Mouse (Mus musculus): Measurements from ENCODE around the gene Chrna9.
"Not testable (repeated sequence)": the region's sequence is repeated elsewhere in the genome, so short reads cannot be mapped to it uniquely, and the experiment has no call there.

Gene Chrna9

DNA sequence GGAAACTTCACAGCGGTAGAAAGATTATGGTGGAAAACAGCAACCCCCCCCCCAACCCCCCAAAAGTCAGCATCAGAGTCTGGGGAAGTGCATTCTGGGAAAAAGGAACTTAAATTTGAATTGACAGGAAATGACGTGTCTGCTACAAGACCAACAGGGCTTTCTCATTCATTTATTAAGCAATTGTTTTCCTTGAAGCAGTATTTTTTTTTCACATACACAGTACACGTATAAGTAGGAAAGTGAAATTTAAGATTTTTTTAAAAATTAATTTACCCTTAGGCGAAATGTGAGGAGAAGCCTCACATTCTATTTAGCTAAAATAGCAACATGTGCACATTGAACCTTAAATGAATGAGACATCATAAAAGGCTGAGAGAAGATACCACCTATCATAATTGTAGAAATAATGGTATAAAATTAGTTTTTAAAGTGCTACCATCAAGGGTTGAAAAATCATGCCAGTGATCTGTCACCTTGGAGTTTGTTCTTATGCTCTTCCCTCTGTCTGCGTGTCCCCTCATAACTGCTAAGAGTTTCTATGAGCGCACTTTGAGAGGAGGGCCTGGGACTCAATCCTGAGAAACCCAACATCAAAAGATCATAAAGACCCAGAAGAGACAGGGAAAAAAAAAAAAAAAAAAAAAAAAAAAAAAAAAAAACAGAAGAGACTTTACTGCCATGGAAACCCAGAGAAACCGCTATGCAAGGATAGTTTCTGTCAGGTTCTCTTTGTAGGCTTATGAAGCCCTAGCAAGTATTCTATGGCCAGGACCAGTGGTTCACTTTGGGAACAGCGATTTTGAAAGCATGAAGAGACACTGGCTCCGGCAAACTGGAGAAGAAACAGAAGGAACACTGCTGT, 21.7 kb downstream of the Chrna9 start:
- DNase-seq (ENCODE audit: extremely low spot score) = no peak

- DNase-seq (ENCODE audit: extremely low spot score) = no peak
Measured at GRCm38 (mm10) chr5:65958597-65958996, 23.9 kb downstream of the Chrna9 start.

DNA sequence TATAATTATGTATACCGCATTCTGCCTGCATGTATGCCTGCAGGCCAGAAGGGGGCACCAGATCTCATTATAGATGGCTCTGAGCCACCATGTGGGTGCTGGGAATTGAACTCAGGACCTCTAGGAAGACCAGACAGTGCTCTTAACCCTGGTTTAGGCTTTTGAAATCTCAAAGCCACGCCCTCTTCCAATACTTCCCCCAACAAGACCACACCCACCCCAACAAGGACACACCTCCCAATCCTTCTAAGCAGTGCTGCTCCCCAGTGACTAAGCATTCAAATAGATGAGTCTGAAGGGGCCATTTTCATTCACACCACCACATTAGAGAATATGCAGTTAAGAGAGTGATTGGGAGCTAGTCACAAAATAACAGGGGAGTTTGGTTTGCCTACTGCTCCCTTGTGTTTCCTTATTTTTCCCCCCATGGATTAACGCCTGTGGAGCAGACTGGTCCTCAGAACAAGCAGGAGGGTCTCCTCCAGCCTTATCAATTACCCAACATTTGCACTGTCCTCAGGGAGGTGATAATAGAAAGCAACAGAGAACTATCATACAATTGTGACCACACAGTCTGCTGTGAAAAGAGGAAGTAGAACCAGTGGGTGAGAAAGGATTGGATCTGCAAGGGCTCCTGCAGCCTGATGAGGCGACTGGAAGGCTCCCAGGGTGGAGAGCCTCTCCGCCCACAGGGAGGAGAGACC, 25.3 kb downstream of the Chrna9 start:
- no peak for DNase-seq (ENCODE audit: extremely low spot score)

DNA sequence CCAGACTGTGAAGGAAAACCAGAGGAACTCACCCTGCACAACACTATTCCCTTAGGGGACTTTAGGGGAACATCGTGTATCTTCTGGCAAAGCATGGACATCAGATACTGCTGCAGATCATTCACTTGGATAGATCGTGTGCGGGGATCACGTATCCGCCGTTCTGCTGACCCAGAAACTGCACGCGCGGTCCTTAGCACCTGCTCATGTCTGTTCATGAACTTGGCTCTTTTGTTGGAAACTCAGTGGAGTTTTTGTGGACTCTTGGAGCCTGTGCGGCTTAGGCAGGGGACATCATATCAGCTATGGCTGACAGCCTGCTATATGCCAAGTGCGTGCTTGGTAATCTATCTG, 25.9 kb downstream of the Chrna9 start:
- no peak for DNase-seq (ENCODE audit: extremely low spot score)

DNA sequence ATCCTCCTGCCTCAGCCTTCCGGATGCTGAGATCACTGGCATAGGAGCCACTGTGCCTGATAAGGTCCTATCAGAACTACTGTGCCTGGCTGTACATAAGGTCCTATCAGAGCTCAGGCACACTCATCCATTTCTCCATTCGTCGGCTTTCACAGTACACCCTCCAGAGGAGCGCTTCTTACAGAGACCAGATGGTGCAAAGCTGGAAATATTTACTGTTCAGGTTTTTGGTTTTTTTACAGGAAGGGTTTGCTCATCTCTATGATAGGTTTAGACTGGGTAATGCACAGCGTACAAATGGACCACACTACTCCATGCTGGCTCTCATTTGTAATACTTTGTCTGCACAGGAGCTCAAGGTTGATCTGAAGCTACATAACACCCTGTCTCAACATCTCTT, 28.6 kb downstream of the Chrna9 start:
- no peak for DNase-seq (ENCODE audit: extremely low spot score)

DNA sequence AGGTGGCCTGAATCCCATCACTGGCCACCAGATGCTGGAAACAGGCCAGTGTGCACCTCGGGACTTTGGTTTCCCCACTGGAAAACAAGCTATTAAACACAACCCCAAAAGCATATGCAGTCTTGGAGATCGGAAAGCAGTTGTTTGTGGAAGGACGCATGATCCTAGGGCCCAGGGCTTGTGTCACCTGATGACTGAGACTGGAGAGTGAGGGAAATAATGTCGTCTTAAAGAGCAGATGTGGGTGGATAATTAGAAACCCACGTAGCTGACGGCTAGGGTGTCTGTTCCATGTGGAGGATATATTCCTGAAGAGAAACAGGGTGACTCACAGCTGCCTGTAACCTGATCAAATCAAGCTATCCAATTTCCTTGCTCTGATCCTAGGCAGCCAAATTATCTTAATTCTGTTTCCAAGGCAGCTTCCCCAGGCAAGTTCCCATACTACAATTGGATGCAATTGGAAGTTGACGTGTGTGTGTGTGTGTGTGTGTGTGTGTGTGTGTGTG, 31.1 kb downstream of the Chrna9 start:
- no peak for DNase-seq (ENCODE audit: extremely low spot score)

DNA sequence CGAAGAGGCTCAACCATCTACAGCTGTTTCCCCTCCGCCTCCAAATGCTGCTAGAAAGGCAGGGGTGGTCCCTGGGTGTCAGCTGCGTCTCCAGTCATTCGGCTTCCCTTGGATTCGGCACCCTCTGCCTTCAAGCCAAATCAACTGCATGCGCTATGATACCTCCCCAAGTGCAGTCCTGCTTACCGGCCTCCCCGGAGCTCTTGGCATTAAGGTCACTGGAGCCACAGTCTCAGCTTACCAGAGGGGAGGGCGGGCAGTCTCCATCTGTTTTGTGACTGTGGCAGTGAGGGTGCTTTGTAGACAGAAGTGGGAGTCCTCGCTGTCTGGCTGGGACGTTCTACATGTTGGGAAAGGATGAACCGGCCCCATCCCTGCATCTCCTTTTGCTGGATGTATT, 32.4 kb downstream of the Chrna9 start:
- DNase-seq (ENCODE audit: extremely low spot score) = no peak

GRCm38 (mm10) chr5:65968004-65968403, 33.3 kb downstream of the Chrna9 start:
- DNase-seq (ENCODE audit: extremely low spot score) = no peak

GRCm38 (mm10) chr5:65973189-65973588, 38.5 kb downstream of the Chrna9 start:
- DNase-seq (ENCODE audit: extremely low spot score) = no peak

DNA sequence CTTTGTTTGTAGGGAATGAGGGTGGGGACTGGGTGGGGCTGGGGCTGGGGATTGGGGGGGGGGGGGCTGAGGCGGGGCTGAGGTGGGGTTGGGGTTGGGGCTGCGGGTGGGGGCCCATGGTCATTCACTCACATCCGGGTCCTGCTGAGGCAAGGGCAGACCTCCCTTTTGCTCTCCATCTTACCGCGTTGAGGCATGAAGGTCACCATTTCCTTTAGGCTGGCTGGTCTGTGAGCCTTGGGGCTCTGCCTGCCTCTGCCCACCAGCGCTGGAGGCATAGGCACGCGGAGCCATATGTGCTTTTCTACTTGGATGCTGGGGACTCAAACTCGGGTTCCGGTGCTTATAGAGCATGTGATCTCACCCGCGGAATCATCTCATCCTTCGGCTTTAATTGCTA, 41.0 kb downstream of the Chrna9 start:
- DNase-seq (ENCODE audit: extremely low spot score) = no peak

DNA sequence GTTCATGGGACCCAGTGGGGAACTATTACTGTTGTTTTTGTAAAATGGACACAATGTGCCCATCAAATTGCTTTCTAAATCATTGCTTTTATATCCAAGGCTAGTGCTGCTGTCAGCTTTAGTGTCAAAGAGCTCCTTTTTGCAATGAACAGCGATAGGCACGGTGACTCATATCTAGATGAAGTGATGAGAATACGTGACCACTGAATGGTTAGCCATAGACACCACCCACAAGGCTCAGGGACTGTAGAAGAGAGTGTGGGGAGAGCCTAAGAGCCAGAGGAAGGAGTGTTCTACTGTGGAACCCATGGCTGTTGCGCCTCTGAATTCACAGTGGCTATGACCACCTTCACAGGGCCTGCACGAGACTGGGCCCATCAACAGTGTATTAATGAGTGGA, 51.7 kb downstream of the Chrna9 start:
- DNase-seq (ENCODE audit: extremely low spot score) = no peak

DNA sequence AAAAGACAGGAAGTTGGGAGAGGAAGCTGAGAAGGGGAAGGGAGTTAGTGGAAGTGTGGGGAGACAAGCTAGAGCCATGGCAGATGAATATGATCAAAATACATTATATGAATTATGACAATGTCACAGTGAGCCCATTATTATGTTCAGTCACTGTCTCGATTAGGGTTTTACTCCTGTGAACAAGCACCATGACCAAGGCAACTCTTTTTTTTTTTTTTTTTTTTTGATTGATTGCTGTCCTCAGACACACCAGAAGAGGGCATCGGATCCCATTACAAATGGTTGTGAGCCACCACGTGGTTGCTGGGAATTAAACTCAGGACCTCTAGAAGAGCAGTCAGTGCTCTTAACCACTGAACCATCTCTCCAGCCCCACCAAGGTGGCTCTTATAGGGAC, 52.3 kb downstream of the Chrna9 start:
- DNase-seq (ENCODE audit: extremely low spot score) = not testable (repeated sequence)

DNA sequence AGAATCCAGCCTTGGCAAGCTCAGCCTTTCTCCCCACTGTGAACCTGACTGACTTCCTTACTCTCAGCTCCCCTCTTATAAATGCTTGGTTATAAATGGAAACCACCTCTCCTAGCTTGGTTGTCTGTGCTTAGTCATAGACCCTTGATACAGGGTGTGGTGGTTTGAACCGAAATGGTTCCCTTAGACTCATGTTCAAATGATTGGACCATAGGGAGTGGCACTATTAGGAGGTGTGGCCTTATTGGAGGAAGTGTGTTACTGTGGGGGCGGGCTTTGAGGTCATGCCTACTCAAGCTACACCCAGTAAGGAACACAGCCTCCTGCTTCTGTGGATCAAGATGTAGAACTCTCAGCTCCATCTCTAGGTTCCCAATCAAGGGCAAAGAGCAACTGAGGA, 56.5 kb downstream of the Chrna9 start:
- DNase-seq (ENCODE audit: extremely low spot score) = no peak

DNA sequence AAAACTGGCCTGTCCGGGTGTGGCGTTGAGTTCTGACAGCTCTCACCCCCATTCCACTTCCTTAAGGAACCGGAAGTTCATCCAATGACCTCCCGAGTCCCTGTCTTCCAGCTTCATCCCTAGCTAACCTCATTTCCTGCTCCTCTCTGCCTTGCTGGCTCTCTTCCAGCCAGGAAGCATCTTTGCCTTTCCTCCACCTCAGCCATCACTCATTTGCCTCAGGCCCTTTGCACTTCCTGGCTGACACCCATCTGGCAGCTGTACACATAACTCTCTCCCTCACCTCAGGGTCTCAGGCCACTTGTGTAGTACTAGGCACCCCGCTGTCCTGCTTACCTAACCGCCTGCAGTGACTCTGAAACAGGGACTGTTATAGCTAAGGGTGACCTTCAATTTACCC, 59.9 kb downstream of the Chrna9 start:
- DNase-seq (ENCODE audit: extremely low spot score) = no peak

- no peak for DNase-seq (ENCODE audit: extremely low spot score)
Measured at GRCm38 (mm10) chr5:65997813-65998212, 63.1 kb downstream of the Chrna9 start.

GRCm38 (mm10) chr5:65999106-65999505, 64.4 kb downstream of the Chrna9 start:
- no peak for DNase-seq (ENCODE audit: extremely low spot score)

DNA sequence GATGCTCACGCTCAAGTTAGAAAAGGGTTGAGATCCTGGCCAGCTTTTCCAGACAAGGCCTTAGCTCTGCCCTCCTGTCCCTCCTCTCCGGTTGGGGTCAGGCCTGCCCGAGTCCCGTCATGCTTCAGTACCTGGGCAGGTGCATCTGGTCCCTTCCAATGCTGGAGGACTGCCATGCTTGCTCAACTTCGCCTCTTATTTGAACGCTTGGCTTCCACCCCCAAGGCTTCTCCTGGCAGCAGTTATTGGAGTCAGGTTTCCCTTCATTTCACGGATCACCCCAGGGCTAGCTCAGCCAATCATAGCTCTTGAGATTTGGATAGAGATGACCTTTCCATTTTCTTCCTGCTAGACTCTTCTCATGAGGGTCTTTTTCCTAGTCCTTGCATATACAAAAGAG, 65.4 kb downstream of the Chrna9 start:
- DNase-seq (ENCODE audit: extremely low spot score) = no peak

- no peak for DNase-seq (ENCODE audit: extremely low spot score)
Measured at GRCm38 (mm10) chr5:66000567-66001125, 65.9 kb downstream of the Chrna9 start.

- DNase-seq (ENCODE audit: extremely low spot score) = no peak
Measured at GRCm38 (mm10) chr5:66001232-66001631, 66.5 kb downstream of the Chrna9 start.

DNA sequence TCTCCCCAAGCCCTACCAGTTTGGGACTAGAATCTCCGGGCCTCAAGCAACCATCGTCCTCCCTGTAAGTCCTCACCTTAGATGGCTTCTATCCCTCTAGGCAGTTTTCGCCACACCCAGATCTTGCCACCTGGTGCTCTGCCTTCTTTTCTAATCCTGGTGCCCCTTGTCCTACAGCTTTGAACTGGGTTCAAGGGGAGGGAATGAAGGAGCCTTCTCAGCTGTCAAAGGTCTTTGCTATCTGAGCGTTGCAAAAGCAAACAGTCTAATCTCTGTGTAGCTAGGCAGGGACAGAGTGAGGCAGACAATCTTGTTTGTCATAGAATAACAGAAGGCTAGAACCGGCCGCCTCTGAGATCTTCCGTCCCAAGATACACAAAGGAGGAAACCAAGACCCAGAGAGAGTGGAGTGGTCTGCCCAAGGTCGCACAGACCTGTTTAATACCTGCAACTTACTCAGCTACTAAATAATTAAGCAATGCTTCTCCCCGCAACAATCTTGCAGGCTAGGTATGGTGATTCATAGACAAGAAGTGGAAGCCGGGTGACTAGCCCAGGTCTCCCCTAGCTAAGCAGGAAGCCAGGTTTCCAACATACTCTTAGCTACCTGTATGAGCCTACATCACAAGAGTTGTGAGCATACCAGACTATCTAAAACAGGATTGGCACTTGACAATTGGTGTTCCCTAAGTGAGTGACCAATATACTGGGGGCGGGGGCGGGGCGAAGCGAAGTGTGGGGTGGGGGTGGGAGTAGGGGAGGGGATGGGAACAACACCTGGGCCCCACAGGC, 69.6 kb downstream of the Chrna9 start, which contains the start of gene 9130230L23Rik:
Gene 9130230L23Rik, minus strand, starts transcription at position 152 of the 792 bp plus-strand sequence.
- no peak for DNase-seq (ENCODE audit: extremely low spot score)

DNA sequence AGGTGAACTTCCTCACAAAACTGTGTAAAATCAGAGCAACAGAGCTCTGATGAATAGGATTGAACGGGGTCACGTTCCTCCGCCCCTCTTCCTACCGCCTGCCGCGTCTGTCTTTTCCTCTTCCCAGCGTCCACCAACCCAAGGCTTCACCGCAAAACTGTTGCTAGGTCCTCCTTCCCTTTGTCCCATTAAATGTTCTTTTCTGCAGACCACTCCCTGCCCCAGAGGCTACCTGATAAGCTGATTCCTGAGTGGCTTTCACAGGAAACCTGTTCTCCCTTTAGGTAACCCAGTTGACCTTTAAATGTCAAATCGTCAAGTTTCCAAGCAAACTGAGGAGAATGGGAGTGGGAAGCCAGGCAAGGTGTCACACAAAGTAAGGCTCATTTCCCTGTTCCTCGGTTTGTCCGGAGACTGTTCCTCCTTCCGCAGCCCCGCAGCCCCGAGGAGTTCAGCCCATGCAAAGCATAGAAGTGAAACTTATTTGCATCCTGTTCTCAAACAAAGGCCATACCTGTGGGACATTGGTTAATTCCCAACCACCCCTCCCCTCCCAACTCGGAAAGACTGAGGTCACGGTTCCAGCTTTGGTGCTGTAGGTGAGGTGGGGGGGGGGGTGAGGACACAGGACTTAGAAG, 70.4 kb downstream of the Chrna9 start:
- DNase-seq (ENCODE audit: extremely low spot score) = no peak

Data from embryo, embryonic 9.5 days (tissue).